Mouse (Mus musculus): Measurements from ENCODE around the gene Lrrc45.
"Not testable (repeated sequence)": the region's sequence is repeated elsewhere in the genome, so short reads cannot be mapped to it uniquely, and the experiment has no call there.

DNA sequence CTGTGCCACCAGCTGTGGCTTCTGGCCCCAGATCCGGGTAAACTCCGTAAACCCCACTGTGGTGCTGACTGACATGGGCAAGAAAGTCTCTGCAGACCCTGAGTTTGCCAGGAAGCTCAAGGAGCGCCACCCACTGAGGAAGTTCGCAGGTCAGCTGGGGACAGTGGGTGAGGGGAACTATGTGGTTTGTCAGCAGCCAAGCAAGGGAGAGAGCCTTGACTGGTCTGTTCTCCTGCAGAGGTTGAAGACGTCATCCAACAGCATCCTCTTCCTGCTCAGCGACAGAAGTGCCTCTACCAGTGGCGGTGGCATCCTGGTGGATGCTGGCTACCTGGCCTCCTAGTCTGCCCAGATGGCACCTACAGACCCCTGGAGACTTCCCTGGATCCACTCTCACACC lies 53.3 kb downstream of the Lrrc45 start:
- not testable (repeated sequence) for TF ChIP-seq MEF2A (IDR thresholded peaks at IDR 0.05; ENCODE audit: extremely low read depth, insufficient replicate concordance, low read depth, low read length, poor library complexity, severe bottlenecking); CTCF (IDR thresholded peaks at IDR 0.05 in 2 of 3, conservative IDR thresholded peaks at IDR 0.05 in 1 of 3; ENCODE audit: control insufficient read depth in 1 of 3, insufficient read depth in 1 of 3, low read depth in 2 of 3, low read length in 3 of 3, poor library complexity in 1 of 3, severe bottlenecking in 1 of 3); MAZ (IDR thresholded peaks at IDR 0.05; ENCODE audit: low read depth, low read length); ZKSCAN1 (IDR thresholded peaks at IDR 0.05; ENCODE audit: low read depth, low read length); POLR2A (IDR thresholded peaks at IDR 0.05; ENCODE audit: control insufficient read depth in 1 of 2, insufficient read depth in 1 of 2, low read depth in 1 of 2, low read length in 2 of 2, poor library complexity in 1 of 2)

Data from MEL (cell line).